ENCODE assay signal across 9 mouse cellular contexts in genomic region chr8:108595061-108595419, GRCm38 (mm10).
DNase-seq lines count a peak whose midpoint lies in the region; ATAC-seq and TF ChIP-seq lines count a peak whose summit lies in the region.
"Had no signal": no experiment of that assay in that cellular context is flagged by ENCODE, and none has a peak within 500 bp of the region (broad histone marks: within the 10 kb centered on the region; RNA-seq: fewer than 3 reads in every experiment).

No protein-coding gene starts in this region.

- no peak for TF ChIP-seq CTCF in heart, adult 2 months (IDR thresholded peaks at IDR 0.05)
- no peak for TF ChIP-seq CTCF in layer of hippocampus, adult 2 months (conservative IDR thresholded peaks at IDR 0.05)

- H3K4me1 ChIP-seq in heart, adult 2 months (ENCODE audit: control insufficient read depth, insufficient read depth, low read length) = peaks cover 8% of the 10 kb centered on the region
- peaks cover 50% of the 10 kb centered on the region for H3K4me1 ChIP-seq in lung, embryonic 15.5 days
- H3K4me1 ChIP-seq in midbrain, embryonic 14.5 days (ENCODE audit: control insufficient read depth, insufficient read depth, low read length) = 0 out of 2 replicates have a peak, but pooled peaks cover 5% of the 10 kb centered on the region
- peaks cover 28% of the 10 kb centered on the region for H3K4me1 ChIP-seq in intestine, embryonic 15.5 days (replicated peaks)

- H3K9me3 ChIP-seq in lung, embryonic 15.5 days = no peaks in the 10 kb centered on the region
- H3K9me3 ChIP-seq in midbrain, embryonic 14.5 days (ENCODE audit: control insufficient read depth, low read length) = no peaks in the 10 kb centered on the region
- H3K9me3 ChIP-seq in intestine, embryonic 15.5 days = no peaks in the 10 kb centered on the region
- H3K9me3 ChIP-seq: liver, embryonic 13.5 days had no signal

- no peak for ATAC-seq in lung, embryonic 15.5 days (ENCODE audit: borderline replicate concordance, extremely low read depth, low FRiP score, low TSS enrichment)
- ATAC-seq in midbrain, embryonic 14.5 days (ENCODE audit: low FRiP score, low TSS enrichment) = no peak
- no peak for ATAC-seq in intestine, embryonic 15.5 days

- peak overlapping the region; percentile 30 for H3K27ac ChIP-seq in heart, adult 2 months
- peak overlapping the region; percentile 86 for H3K27ac ChIP-seq in lung, embryonic 15.5 days
- peak overlapping the region; percentile 33; the same call in 1 of the 2 replicates for H3K27ac ChIP-seq in midbrain, embryonic 14.5 days (replicated peaks; ENCODE audit: low read depth, low read length)
- H3K27ac ChIP-seq in layer of hippocampus, adult 2 months = no peak overlapping the region
- H3K27ac ChIP-seq in intestine, embryonic 15.5 days = no peak overlapping the region
- H3K27ac ChIP-seq: liver, embryonic 13.5 days had no signal

- H3K79me2 ChIP-seq in heart, adult 2 months (replicated peaks; ENCODE audit: control insufficient read depth, insufficient read depth, low read length) = no peaks in the 10 kb centered on the region

- no peak for DNase-seq in heart, adult 2 months
- DNase-seq in heart, postnatal 4 days = no peak
- no peak for DNase-seq in lung, adult 18-20 months
- peak; percentile 51 for DNase-seq in embryo, embryonic 11 days
- peak; percentile 71 for DNase-seq in midbrain, embryonic 14.5 days
- no peak for DNase-seq in layer of hippocampus, adult 2 months (ENCODE audit: low spot score in 2 of 2)
- DNase-seq: liver, embryonic 13.5 days had no signal

- H3K4me3 ChIP-seq in heart, adult 2 months = no peak overlapping the region
- H3K4me3 ChIP-seq in lung, embryonic 15.5 days = no peak overlapping the region
- no peak overlapping the region for H3K4me3 ChIP-seq in midbrain, embryonic 14.5 days (replicated peaks; ENCODE audit: low read depth, low read length)
- H3K4me3 ChIP-seq in layer of hippocampus, adult 2 months = no peak overlapping the region
- no peak overlapping the region for H3K4me3 ChIP-seq in intestine, embryonic 15.5 days (replicated peaks)
- H3K4me3 ChIP-seq: liver, embryonic 13.5 days had no signal

- H3K36me3 ChIP-seq in heart, adult 2 months (ENCODE audit: control insufficient read depth, insufficient read depth, low read length) = no peaks in the 10 kb centered on the region
- no peaks in the 10 kb centered on the region for H3K36me3 ChIP-seq in lung, embryonic 15.5 days
- no peaks in the 10 kb centered on the region for H3K36me3 ChIP-seq in midbrain, embryonic 14.5 days (ENCODE audit: control insufficient read depth, insufficient read depth, low read length)
- H3K36me3 ChIP-seq in intestine, embryonic 15.5 days = no peaks in the 10 kb centered on the region
- H3K36me3 ChIP-seq: liver, embryonic 13.5 days had no signal

- WGBS in heart, adult 2 months = 69% methylated on average over 9 of the region's 9 CpGs
- WGBS in lung, embryonic 15.5 days = 51% methylated on average over 9 of the region's 9 CpGs
- 49% methylated on average over 9 of the region's 9 CpGs for WGBS in midbrain, embryonic 14.5 days
- 65% methylated on average over 9 of the region's 9 CpGs for WGBS in intestine, embryonic 15.5 days

- H3K4me2 ChIP-seq in lung, embryonic 15.5 days = no peak overlapping the region
- H3K4me2 ChIP-seq in midbrain, embryonic 14.5 days (ENCODE audit: low read length) = no peak overlapping the region
- no peak overlapping the region for H3K4me2 ChIP-seq in intestine, embryonic 15.5 days (replicated peaks)
- H3K4me2 ChIP-seq: liver, embryonic 13.5 days had no signal

- intact Hi-C loops in heart, adult 2 months (cut with DNase I) = loop anchor here (5.0 kb wide), 2 partner anchors 52 to 97 kb away; no protein-coding TSS in a partner anchor

- H3K9ac ChIP-seq in heart, adult 2 months (ENCODE audit: low read depth, low read length) = no peak overlapping the region
- no peak overlapping the region for H3K9ac ChIP-seq in lung, embryonic 15.5 days
- H3K9ac ChIP-seq in midbrain, embryonic 14.5 days (replicated peaks; ENCODE audit: low read length) = no peak overlapping the region
- no peak overlapping the region for H3K9ac ChIP-seq in intestine, embryonic 15.5 days
- H3K9ac ChIP-seq: liver, embryonic 13.5 days had no signal

- no peak for TF ChIP-seq POLR2A in heart, adult 2 months (IDR thresholded peaks at IDR 0.05; ENCODE audit: insufficient read depth, low read depth, low read length)

- no peak for TF ChIP-seq EP300 in heart, adult 2 months (IDR thresholded peaks at IDR 0.05; ENCODE audit: insufficient read depth, low read depth, low read length)

- H3K27me3 ChIP-seq in heart, adult 2 months (ENCODE audit: control insufficient read depth, insufficient read depth, low read length) = no peaks in the 10 kb centered on the region
- H3K27me3 ChIP-seq in lung, embryonic 15.5 days = no peaks in the 10 kb centered on the region
- H3K27me3 ChIP-seq in midbrain, embryonic 14.5 days (ENCODE audit: control insufficient read depth, insufficient read depth, low read length) = no peaks in the 10 kb centered on the region
- H3K27me3 ChIP-seq in intestine, embryonic 15.5 days (replicated peaks) = no peaks in the 10 kb centered on the region
- H3K27me3 ChIP-seq: liver, embryonic 13.5 days had no signal

Comparison
In these comparisons a context has a peak if more than half of its experiments do, and no peak if none do; other contexts are left out.
1. DNase-seq: peak in embryo, embryonic 11 days (single experiment) and midbrain, embryonic 14.5 days (single experiment); none in heart, adult 2 months (0 of 2), heart, postnatal 4 days (single experiment), lung, adult 18-20 months (0 of 2) and layer of hippocampus, adult 2 months (0 of 2).
2. H3K27ac ChIP-seq: peak in heart, adult 2 months (single experiment), lung, embryonic 15.5 days (single experiment) and midbrain, embryonic 14.5 days (single experiment); none in layer of hippocampus, adult 2 months (single experiment) and intestine, embryonic 15.5 days (single experiment).